Mouse (Mus musculus): Measurements from ENCODE around the gene Hoxc5. TPM values are rescaled to one million over a fixed set of nuclear protein-coding genes. Genes with fewer than 3 reads are reported as not detected.

Hoxc5 gene
- polyA plus RNA-seq, 1 experiment from 2014 or later, result 0.53 TPM

- H3K27me3 ChIP-seq (ENCODE audit: control insufficient read depth, insufficient read depth, low read length), result peaks cover 96% of the 10 kb centered on the region
- WGBS, result 1% methylated on average over 33 of the region's 34 CpGs
- no peak overlapping the region for H3K27ac ChIP-seq (replicated peaks; ENCODE audit: low read depth, low read length)
- no peaks in the 10 kb centered on the region for H3K9me3 ChIP-seq (replicated peaks; ENCODE audit: control insufficient read depth, low read length)
- H3K4me2 ChIP-seq (ENCODE audit: low read depth, low read length), result no peak overlapping the region
- no peak overlapping the region for H3K9ac ChIP-seq (replicated peaks; ENCODE audit: low read length)
- H3K4me3 ChIP-seq (ENCODE audit: low read depth, low read length), result no peak overlapping the region
- H3K36me3 ChIP-seq (replicated peaks; ENCODE audit: control insufficient read depth, insufficient read depth, low read depth, low read length), result no peaks in the 10 kb centered on the region
- no peaks in the 10 kb centered on the region; the same call in 1 of the 2 replicates for H3K4me1 ChIP-seq (ENCODE audit: control insufficient read depth, insufficient read depth, low read length)
- ATAC-seq (replicated peaks; ENCODE audit: insufficient number of reproducible peaks, low FRiP score, low TSS enrichment, low read depth) (no peak), DNase-seq (ENCODE audit: low spot score) (no peak)
Measured at GRCm38 (mm10) chr15:102939256-102940155, 27.7 kb upstream of the Hoxc5 start.

GRCm38 (mm10) chr15:102942739-102943467 is 24.3 kb upstream of the Hoxc5 start:
- Histone ChIP-seq H3K9me3 (replicated peaks; ENCODE audit: control insufficient read depth, low read length) (no peaks in the 10 kb centered on the region), H3K4me2 (ENCODE audit: low read depth, low read length) (no peak overlapping the region), H3K27ac (replicated peaks; ENCODE audit: low read depth, low read length) (no peak overlapping the region), H3K4me1 (ENCODE audit: control insufficient read depth, insufficient read depth, low read length) (no peaks in the 10 kb centered on the region; the same call in 1 of the 2 replicates), H3K27me3 (ENCODE audit: control insufficient read depth, insufficient read depth, low read length) (peaks cover 99% of the 10 kb centered on the region), H3K36me3 (replicated peaks; ENCODE audit: control insufficient read depth, insufficient read depth, low read depth, low read length) (no peaks in the 10 kb centered on the region), H3K4me3 (ENCODE audit: low read depth, low read length) (0 out of 2 replicates have a peak overlapping the region, but pooled peaks have one; percentile 6), H3K9ac (replicated peaks; ENCODE audit: low read length) (no peak overlapping the region)
- DNase-seq (ENCODE audit: low spot score) (no peak), ATAC-seq (replicated peaks; ENCODE audit: insufficient number of reproducible peaks, low FRiP score, low TSS enrichment, low read depth) (no peak)
- WGBS, result 1% methylated on average over 46 of the region's 53 CpGs

- H3K27ac ChIP-seq (replicated peaks; ENCODE audit: low read depth, low read length), result no peak overlapping the region
- H3K9ac ChIP-seq (replicated peaks; ENCODE audit: low read length), result no peak overlapping the region
- H3K4me3 ChIP-seq (ENCODE audit: low read depth, low read length), result no peak overlapping the region
- ATAC-seq (replicated peaks; ENCODE audit: insufficient number of reproducible peaks, low FRiP score, low TSS enrichment, low read depth), result no peak
- no peaks in the 10 kb centered on the region for H3K9me3 ChIP-seq (replicated peaks; ENCODE audit: control insufficient read depth, low read length)
- 4% methylated on average over 5 of the region's 5 CpGs for WGBS
- no peak overlapping the region for H3K4me2 ChIP-seq (ENCODE audit: low read depth, low read length)
- no peaks in the 10 kb centered on the region for H3K36me3 ChIP-seq (replicated peaks; ENCODE audit: control insufficient read depth, insufficient read depth, low read depth, low read length)
- no peaks in the 10 kb centered on the region; the same call in 1 of the 2 replicates for H3K4me1 ChIP-seq (ENCODE audit: control insufficient read depth, insufficient read depth, low read length)
- no peak for DNase-seq (ENCODE audit: low spot score)
- peaks cover 99% of the 10 kb centered on the region for H3K27me3 ChIP-seq (ENCODE audit: control insufficient read depth, insufficient read depth, low read length)
Measured at GRCm38 (mm10) chr15:102943468-102943813, 23.8 kb upstream of the Hoxc5 start.

GRCm38 (mm10) chr15:102945185-102946077 is 21.8 kb upstream of the Hoxc5 start:
- Histone ChIP-seq H3K4me3 (ENCODE audit: low read depth, low read length) (no peak overlapping the region), H3K4me1 (ENCODE audit: control insufficient read depth, insufficient read depth, low read length) (no peaks in the 10 kb centered on the region; the same call in 1 of the 2 replicates), H3K4me2 (ENCODE audit: low read depth, low read length) (no peak overlapping the region), H3K27ac (replicated peaks; ENCODE audit: low read depth, low read length) (no peak overlapping the region), H3K9me3 (replicated peaks; ENCODE audit: control insufficient read depth, low read length) (no peaks in the 10 kb centered on the region), H3K36me3 (replicated peaks; ENCODE audit: control insufficient read depth, insufficient read depth, low read depth, low read length) (no peaks in the 10 kb centered on the region), H3K27me3 (ENCODE audit: control insufficient read depth, insufficient read depth, low read length) (peaks cover 99% of the 10 kb centered on the region), H3K9ac (replicated peaks; ENCODE audit: low read length) (no peak overlapping the region)
- ATAC-seq (replicated peaks; ENCODE audit: insufficient number of reproducible peaks, low FRiP score, low TSS enrichment, low read depth), result no peak
- DNase-seq (ENCODE audit: low spot score), result no peak
- 11% methylated on average over 22 of the region's 22 CpGs for WGBS

- Histone ChIP-seq H3K27ac (replicated peaks; ENCODE audit: low read depth, low read length) (no peak overlapping the region), H3K27me3 (ENCODE audit: control insufficient read depth, insufficient read depth, low read length) (peaks cover 99% of the 10 kb centered on the region), H3K4me2 (ENCODE audit: low read depth, low read length) (no peak overlapping the region), H3K9me3 (replicated peaks; ENCODE audit: control insufficient read depth, low read length) (no peaks in the 10 kb centered on the region), H3K9ac (replicated peaks; ENCODE audit: low read length) (no peak overlapping the region), H3K36me3 (replicated peaks; ENCODE audit: control insufficient read depth, insufficient read depth, low read depth, low read length) (no peaks in the 10 kb centered on the region), H3K4me1 (ENCODE audit: control insufficient read depth, insufficient read depth, low read length) (no peaks in the 10 kb centered on the region; the same call in 1 of the 2 replicates), H3K4me3 (ENCODE audit: low read depth, low read length) (no peak overlapping the region)
- WGBS, result 1% methylated on average over 9 of the region's 9 CpGs
- no peak for DNase-seq (ENCODE audit: low spot score)
- no peak for ATAC-seq (replicated peaks; ENCODE audit: insufficient number of reproducible peaks, low FRiP score, low TSS enrichment, low read depth)
Measured at GRCm38 (mm10) chr15:102947276-102947675, 20.0 kb upstream of the Hoxc5 start.

- Histone ChIP-seq H3K4me3 (ENCODE audit: low read depth, low read length) (no peak overlapping the region), H3K9ac (replicated peaks; ENCODE audit: low read length) (no peak overlapping the region), H3K36me3 (replicated peaks; ENCODE audit: control insufficient read depth, insufficient read depth, low read depth, low read length) (no peaks in the 10 kb centered on the region), H3K27me3 (ENCODE audit: control insufficient read depth, insufficient read depth, low read length) (peaks cover 98% of the 10 kb centered on the region), H3K27ac (replicated peaks; ENCODE audit: low read depth, low read length) (no peak overlapping the region), H3K9me3 (replicated peaks; ENCODE audit: control insufficient read depth, low read length) (no peaks in the 10 kb centered on the region), H3K4me2 (ENCODE audit: low read depth, low read length) (no peak overlapping the region), H3K4me1 (ENCODE audit: control insufficient read depth, insufficient read depth, low read length) (no peaks in the 10 kb centered on the region)
- 11% methylated on average over 2 of the region's 2 CpGs for WGBS
- ATAC-seq (replicated peaks; ENCODE audit: insufficient number of reproducible peaks, low FRiP score, low TSS enrichment, low read depth) (no peak), DNase-seq (ENCODE audit: low spot score) (no peak)
Measured at GRCm38 (mm10) chr15:102948842-102949241, 18.4 kb upstream of the Hoxc5 start.

- no peak overlapping the region for H3K9ac ChIP-seq (replicated peaks; ENCODE audit: low read length)
- no peak overlapping the region for H3K4me3 ChIP-seq (ENCODE audit: low read depth, low read length)
- no peaks in the 10 kb centered on the region for H3K9me3 ChIP-seq (replicated peaks; ENCODE audit: control insufficient read depth, low read length)
- ATAC-seq (replicated peaks; ENCODE audit: insufficient number of reproducible peaks, low FRiP score, low TSS enrichment, low read depth) (no peak), DNase-seq (ENCODE audit: low spot score) (no peak)
- no peaks in the 10 kb centered on the region for H3K36me3 ChIP-seq (replicated peaks; ENCODE audit: control insufficient read depth, insufficient read depth, low read depth, low read length)
- H3K4me1 ChIP-seq (ENCODE audit: control insufficient read depth, insufficient read depth, low read length), result no peaks in the 10 kb centered on the region
- no peak overlapping the region for H3K4me2 ChIP-seq (ENCODE audit: low read depth, low read length)
- no peak overlapping the region for H3K27ac ChIP-seq (replicated peaks; ENCODE audit: low read depth, low read length)
- under 1% methylated on average over 20 of the region's 20 CpGs for WGBS
- peaks cover 98% of the 10 kb centered on the region for H3K27me3 ChIP-seq (ENCODE audit: control insufficient read depth, insufficient read depth, low read length)
Measured at GRCm38 (mm10) chr15:102949696-102950095, 17.5 kb upstream of the Hoxc5 start.

All from embryonic facial prominence, embryonic 11.5 days (tissue).